Mouse (Mus musculus) common myeloid progenitor, adult 5-6 weeks (primary cell): ENCODE data around the gene Dnajb3. TPM values are rescaled to one million over a fixed set of nuclear protein-coding genes. Genes with fewer than 3 reads are reported as not detected.

Source experiments
- ATAC-seq: replicated peaks from 2 replicates; pipeline ENCODE4 v1.8.0; 2016; ENCODE audit warnings: low read depth, mild to moderate bottlenecking, moderate TSS enrichment, inconsistent platforms; ENCODE audit not compliant: poor library complexity, severe bottlenecking
- total RNA-seq: library from RNA; stranded (forward); fragments of 200-1000, 187-1606 nt; gene quantifications from 2 replicates; pipeline ENCODE4 v1.2.3, GENCODE M21; 2017

The Dnajb3 gene
- total RNA-seq = 1.4 and 2.3 TPM in 2 replicates

- ATAC-seq = peak; percentile 84
These were observed at the start of gene Dnajb3 for GRCm38 (mm10) chr1:88205294-88205922. Gene Dnajb3 (minus strand): TSS chr1:88205782.

DNA sequence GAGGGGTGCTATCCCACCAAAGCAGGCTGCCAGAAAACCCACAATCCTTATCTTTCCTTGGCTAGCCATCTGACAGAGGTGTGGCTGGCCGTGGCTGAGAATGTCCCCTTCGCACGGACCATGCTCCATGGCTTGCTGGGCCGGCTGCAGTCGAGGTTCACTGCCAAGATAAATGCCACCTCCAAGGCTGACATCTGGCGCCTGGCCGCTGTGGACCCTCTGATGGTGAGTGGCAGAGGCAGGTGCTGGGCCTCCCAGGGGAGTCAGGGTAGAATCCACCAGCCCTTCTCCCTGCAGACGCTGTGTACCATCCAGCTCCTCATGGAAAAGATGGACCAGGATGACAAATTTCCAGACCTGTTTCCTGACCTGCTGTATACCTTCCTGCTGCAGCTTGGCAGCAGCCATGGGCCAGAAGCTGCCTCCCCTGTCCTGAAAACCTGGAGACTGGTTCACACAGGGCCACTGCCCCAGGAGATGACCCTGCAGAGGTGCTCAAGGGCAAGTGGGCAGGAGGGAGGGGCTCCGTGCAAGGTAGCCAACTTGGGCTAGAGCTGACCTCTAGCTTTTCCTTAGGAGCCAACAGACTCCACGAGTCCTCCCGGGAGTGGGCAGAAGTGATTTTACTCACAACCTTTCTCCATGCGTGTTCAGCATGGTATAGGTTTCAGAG is 49.3 kb upstream of the Dnajb3 start:
- no peak for ATAC-seq

- ATAC-seq = no peak
These were observed 48.0 kb upstream of the Dnajb3 start for GRCm38 (mm10) chr1:88253540-88253939.

DNA sequence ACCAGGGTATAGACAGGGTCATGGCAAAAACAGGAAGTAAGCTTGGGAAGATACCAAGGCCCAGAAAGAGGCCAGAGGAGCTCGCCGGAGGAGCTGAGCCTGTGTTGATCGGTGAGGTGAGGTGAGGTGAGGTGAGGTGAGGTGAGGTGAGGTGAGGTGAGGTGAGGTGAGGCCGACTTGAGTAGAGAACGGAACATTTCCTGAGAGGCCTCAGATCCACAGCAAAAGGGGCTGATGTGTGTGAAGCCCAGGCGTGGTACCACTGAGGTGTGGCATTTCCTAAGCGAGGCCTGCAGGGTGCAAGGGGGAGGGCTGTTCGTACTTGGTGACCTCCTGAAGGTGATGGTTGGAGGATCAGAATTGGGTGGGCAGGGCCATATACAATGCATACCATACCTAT is 47.5 kb upstream of the Dnajb3 start:
- 0 out of 2 replicates have a peak, but pooled peaks have one; percentile 9 for ATAC-seq

GRCm38 (mm10) chr1:88250023-88250422 is 44.4 kb upstream of the Dnajb3 start:
- ATAC-seq = no peak

DNA sequence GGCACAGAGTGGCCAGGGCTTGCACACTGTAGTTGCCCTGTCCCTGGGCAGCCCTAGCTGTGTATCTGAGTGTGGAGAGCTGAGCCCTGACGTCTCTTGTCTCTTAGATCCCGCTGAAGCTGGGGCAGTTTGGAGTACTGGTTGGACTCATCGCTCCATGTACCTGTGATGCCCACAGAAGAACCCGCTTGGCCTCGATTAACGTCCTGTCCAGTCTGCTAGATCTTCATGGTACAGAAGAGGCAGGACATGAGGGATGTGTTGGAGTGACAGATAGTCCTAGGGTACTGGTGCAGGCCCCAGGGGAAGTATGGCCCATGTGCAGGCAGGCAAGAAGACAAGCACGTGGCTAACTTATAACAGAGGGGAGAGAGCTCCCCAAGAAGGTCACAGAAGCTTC is 44.0 kb upstream of the Dnajb3 start:
- no peak for ATAC-seq

DNA sequence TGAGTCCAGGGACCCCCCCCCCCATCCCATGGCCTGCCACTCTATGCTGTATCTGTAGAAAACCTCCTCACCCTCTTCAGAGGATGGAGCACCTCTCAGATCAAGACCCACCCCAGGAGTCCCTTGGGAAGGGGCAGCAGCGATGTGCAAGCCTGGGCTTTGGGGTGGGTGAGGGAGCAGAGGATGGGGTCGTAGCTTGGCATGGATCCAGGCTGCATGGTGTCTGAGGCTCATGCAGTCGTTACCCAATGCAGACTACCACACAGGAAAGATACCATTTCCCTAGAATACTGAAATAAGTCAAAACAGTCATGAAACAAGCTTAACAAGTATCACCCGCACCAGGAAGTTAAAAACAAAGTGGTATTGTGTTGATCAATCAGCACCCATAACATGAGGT is 43.1 kb upstream of the Dnajb3 start:
- ATAC-seq = peak; percentile 10; the same call in 1 of the 2 replicates

DNA sequence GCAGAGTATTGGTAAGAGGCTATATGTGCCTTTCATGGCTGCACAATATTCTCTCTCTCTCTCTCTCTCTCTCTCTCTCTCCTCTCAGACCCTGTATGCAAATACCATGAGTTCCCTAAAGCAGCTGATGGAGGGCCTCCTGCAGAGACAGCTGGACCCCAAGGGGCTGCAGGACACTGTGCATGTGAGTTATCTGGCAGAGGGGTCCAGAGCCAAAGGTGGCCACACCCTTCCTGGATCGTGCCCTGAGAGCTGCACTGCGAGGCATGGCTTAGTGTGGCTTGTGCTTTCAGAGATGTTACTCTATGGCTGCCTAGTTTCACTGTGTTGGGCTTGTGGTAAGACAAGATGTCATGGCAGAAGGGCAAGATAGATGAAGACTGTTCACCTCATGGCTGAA is 42.1 kb upstream of the Dnajb3 start:
- ATAC-seq = no peak

DNA sequence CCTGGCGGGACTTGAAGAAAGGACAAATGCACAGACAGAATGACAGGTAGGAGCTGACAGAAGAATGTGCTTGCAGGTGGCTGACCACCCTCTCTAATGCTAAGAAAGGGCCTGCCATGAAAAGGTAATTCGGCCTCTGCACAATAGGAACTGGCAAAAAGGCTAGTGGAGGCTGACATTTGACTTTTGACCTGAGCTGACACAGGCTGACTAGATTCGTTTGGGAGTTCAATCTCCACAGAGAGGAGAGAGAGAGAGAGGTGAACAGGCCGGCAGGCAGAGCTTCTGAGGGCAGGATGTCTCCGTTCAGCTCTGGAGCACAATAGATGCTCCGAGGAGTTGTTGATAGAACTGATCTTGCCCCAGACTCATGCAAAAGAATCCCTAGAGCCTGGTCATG is 40.8 kb upstream of the Dnajb3 start:
- ATAC-seq = no peak

DNA sequence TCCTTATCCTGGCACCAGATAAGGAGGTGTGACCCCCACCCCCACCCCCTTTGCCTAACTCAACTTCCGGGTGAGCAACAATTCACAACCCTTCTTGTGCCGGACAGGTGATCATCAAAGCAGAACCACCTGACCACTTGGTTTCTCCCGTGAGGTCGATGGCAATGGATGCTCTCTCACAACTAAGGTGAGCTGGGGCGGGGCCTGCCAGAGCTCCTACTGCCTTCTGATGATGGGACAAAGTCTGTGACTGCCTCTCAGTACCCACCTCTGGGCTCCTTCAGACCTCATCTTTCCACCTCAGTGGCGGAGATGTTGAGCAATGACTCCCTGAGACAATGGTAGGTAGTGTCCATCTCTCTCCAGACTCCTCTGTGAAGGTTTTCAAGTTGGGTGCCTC is 40.3 kb upstream of the Dnajb3 start:
- no peak for ATAC-seq

DNA sequence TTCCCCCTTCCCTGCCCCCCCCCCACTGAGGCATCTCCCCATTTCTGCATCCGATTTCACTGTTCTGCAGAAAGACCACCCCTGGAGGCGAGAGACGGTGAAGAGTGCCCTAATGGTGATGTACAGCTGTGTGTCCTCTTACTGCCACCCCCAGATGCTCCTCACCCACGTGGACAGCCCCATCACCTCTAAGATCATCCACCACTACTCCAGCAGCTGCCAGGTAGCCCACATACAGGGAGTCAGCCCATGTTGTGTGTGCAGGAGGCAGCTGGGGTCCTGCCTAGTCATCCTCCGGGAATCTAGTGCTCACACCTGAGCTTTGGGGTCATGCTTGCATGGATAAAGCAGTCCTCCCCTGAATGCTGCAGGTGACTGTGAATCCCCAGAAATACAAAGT is 38.3 kb upstream of the Dnajb3 start:
- no peak for ATAC-seq

- ATAC-seq = no peak
These were observed 35.0 kb upstream of the Dnajb3 start for GRCm38 (mm10) chr1:88240579-88240978.

DNA sequence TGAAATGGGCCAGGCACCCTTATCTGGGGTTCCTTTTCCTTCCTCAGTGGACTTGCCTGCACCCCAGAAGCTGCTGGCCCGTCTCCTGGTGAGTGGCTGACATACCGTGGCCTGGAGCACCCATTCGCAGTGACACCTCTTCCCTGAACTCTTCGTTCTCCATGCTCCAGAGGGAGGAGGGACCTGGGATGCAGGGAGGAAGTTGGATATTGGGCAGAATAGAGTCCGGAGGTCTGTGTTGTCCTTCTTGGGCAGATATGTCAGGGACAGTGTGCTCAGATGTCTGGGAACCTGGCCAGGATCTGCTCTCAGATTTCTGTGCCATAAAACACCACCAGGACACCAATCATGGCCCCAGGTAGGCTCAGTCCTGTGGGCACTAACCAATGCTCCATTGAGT is 34.5 kb upstream of the Dnajb3 start:
- ATAC-seq = no peak

- ATAC-seq = no peak
These were observed 33.2 kb upstream of the Dnajb3 start for GRCm38 (mm10) chr1:88238771-88239170.

GRCm38 (mm10) chr1:88237311-88237710 is 31.7 kb upstream of the Dnajb3 start:
- ATAC-seq = no peak

DNA sequence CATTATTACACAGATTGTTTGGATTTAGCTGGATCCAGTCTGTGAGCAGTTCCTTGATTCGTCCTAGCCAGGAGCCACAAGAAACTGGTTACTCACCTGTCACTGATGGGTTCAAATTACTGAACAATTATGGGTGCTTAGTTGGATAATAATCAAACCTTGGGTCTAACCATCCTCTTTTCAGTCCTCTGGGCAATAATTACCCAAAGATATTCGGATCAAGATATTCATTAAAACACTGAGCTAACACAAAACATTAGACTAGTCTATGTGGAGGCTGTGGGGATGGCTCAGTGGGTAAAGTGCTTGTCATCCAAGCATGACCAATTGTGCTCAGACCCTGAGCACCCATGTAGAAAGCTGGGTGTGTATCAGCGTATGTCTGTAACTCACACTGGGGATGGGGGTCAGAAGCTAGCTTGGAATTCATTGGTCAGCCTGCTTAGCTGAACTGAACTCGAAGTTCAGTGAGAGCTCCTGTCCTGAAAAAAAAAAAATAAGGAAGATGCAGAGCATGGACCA is 30.4 kb upstream of the Dnajb3 start:
- no peak for ATAC-seq

- no peak for ATAC-seq
These were observed 29.7 kb upstream of the Dnajb3 start for GRCm38 (mm10) chr1:88235046-88235893.

DNA sequence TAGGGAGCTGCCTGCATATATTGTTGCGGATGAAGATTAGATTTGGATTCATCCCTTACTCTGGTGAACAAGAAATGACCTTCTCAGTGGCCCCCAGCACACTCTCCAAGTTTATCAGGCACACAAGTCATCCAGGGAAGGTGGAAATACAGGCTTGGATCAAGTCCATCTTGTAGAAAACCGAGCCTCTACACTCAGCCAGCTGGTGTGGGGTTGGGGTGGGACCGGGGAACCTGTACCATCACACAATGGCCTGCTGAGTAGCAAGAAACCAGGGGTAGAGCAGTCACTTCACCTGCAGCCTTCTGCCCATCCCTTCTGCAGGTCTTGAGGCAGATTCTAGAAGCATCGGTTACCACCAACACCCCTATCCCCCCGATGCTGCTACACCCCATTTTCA is 29.1 kb upstream of the Dnajb3 start:
- no peak for ATAC-seq

- ATAC-seq = no peak
These were observed 28.6 kb upstream of the Dnajb3 start for GRCm38 (mm10) chr1:88234248-88234610.

DNA sequence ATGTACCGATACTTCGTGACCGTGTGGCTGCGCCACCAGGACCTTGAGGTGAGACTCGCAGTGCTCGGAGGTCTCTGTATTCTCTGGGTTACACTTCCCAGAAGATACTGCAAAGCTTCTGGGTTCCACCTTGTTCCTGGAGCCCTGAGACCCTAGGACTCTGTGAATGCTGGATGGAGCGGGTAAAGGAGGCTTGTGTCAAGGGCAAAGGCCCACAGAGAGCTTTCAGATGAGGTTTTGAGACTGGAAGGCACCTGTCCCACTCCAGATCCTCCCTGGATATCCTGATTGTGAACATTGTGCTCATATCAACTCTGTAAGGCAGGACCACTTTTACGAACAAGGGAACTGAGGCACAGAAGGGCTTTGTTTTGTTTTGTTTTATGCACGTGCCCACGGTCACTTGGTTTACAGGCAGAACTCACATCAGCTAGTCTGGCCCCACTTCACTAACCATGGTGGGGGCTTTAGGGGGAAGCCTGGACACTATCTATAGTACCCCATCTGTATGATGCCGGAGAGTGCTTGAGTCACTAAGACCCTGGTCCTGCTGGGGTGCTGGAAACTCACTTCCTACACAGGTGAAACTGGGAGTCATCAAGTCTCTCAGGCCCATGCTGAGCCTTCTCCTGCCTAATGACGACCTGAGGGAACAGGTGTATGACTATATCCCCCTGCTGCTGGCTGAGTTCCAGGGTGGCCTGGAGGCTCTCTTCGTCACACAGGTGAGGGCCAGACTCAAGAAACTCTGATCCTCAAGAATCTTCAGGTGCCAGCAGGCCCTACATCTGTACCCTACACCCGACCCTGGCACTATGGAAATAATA is 28.1 kb upstream of the Dnajb3 start:
- ATAC-seq = no peak
